ENCODE assay signal across 19 mouse cellular contexts in the genomic region with DNA sequence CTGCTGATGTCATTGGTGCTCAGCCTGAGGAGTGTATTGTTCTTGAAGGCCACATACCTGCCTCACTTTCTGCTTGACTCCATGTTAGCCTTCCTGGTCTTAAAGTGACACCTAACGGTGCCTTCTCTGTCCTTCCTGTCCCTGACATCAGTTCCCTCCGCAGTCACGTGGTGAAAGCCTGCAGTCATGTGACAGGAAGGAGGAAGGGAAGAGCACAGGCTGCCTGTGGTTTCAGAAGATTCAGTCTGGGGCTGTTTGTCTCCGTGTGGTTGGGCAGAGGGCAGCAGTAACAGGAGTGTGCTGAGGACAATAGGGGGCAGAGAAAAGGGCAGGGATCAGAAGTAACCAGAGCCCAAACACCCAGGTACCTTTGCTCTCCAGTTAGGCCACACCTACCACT.
DNase-seq lines count a peak whose midpoint lies in the region; ATAC-seq and TF ChIP-seq lines count a peak whose summit lies in the region.
"Had no signal": no experiment of that assay in that cellular context is flagged by ENCODE, and none has a peak within 500 bp of the region (broad histone marks: within the 10 kb centered on the region; RNA-seq: fewer than 3 reads in every experiment).

No protein-coding gene starts in this region.

- WGBS in kidney, postnatal 0 days, result 72% methylated on average over 4 of the region's 4 CpGs
- WGBS in intestine, embryonic 15.5 days, result 74% methylated on average over 4 of the region's 4 CpGs

- no peak overlapping the region for H3K9ac ChIP-seq in kidney, postnatal 0 days (ENCODE audit: low read depth, low read length)
- H3K9ac ChIP-seq in intestine, embryonic 15.5 days, result no peak overlapping the region
- H3K9ac ChIP-seq: limb, embryonic 15.5 days; liver, postnatal 0 days; midbrain, embryonic 12.5 days; stomach, embryonic 15.5 days had no signal

- no peak for TF ChIP-seq CTCF in kidney, postnatal 0 days (IDR thresholded peaks at IDR 0.05; ENCODE audit: low read depth)
- TF ChIP-seq CTCF in E14TG2a.4 (conservative IDR thresholded peaks at IDR 0.05; ENCODE audit: low read length), result no peak

- no peaks in the 10 kb centered on the region for H3K4me1 ChIP-seq in kidney, postnatal 0 days (replicated peaks; ENCODE audit: insufficient read depth, low read length)
- H3K4me1 ChIP-seq in E14TG2a.4 (replicated peaks; ENCODE audit: low read depth, low read length), result peaks cover 70% of the 10 kb centered on the region
- H3K4me1 ChIP-seq in intestine, embryonic 15.5 days (replicated peaks), result no peaks in the 10 kb centered on the region
- H3K4me1 ChIP-seq: limb, embryonic 15.5 days; midbrain, embryonic 12.5 days; stomach, embryonic 15.5 days had no signal

- no peak overlapping the region for H3K4me2 ChIP-seq in kidney, postnatal 0 days (ENCODE audit: low read length)
- no peak overlapping the region for H3K4me2 ChIP-seq in intestine, embryonic 15.5 days (replicated peaks)
- H3K4me2 ChIP-seq: limb, embryonic 15.5 days; midbrain, embryonic 12.5 days; stomach, embryonic 15.5 days had no signal

- peaks cover 4% of the 10 kb centered on the region; the same call in 1 of the 2 replicates for H3K36me3 ChIP-seq in kidney, postnatal 0 days (ENCODE audit: insufficient read depth, low read length)
- peaks cover 27% of the 10 kb centered on the region for H3K36me3 ChIP-seq in E14TG2a.4 (ENCODE audit: insufficient read depth, low read length)
- H3K36me3 ChIP-seq in intestine, embryonic 15.5 days, result no peaks in the 10 kb centered on the region
- H3K36me3 ChIP-seq: stomach, embryonic 15.5 days had no signal

- no peak for DNase-seq in kidney, postnatal 0 days (ENCODE audit: low spot score)
- DNase-seq in kidney, adult 18-20 months, result no peak
- DNase-seq in induced T-regulatory cell, adult 2 months (ENCODE audit: low read depth), result peak; percentile 38
- peak; percentile 11 for DNase-seq in thymus, postnatal 25 days
- no peak for DNase-seq in adrenal gland, postnatal 4 days (ENCODE audit: low spot score in 2 of 2)
- DNase-seq: cerebellum, adult 11 months; heart, postnatal 4 days; liver, postnatal 0 days; lung, postnatal 36 days; right cerebral cortex, adult 18-20 months had no signal

- no peaks in the 10 kb centered on the region for H3K27me3 ChIP-seq in kidney, postnatal 0 days (ENCODE audit: insufficient read depth, low read length)
- H3K27me3 ChIP-seq in E14TG2a.4 (ENCODE audit: insufficient read depth, low read length), result no peaks in the 10 kb centered on the region
- no peaks in the 10 kb centered on the region for H3K27me3 ChIP-seq in intestine, embryonic 15.5 days (replicated peaks)
- H3K27me3 ChIP-seq: limb, embryonic 15.5 days; midbrain, embryonic 12.5 days; stomach, embryonic 15.5 days had no signal

- no peak overlapping the region for H3K4me3 ChIP-seq in kidney, postnatal 0 days (replicated peaks; ENCODE audit: low read depth, low read length)
- peak overlapping the region; percentile 32; the same call in 1 of the 2 replicates for H3K4me3 ChIP-seq in E14TG2a.4 (replicated peaks; ENCODE audit: low read length)
- no peak overlapping the region for H3K4me3 ChIP-seq in intestine, embryonic 15.5 days (replicated peaks)
- H3K4me3 ChIP-seq: erythroblast, embryonic 14.5 days; limb, embryonic 15.5 days; midbrain, embryonic 12.5 days; myocyte; stomach, embryonic 15.5 days had no signal

- ATAC-seq in kidney, postnatal 0 days (replicated peaks; ENCODE audit: low FRiP score, low read depth), result 0 out of 2 replicates have a peak, but pooled peaks have one; percentile 33
- ATAC-seq in intestine, embryonic 15.5 days, result no peak
- ATAC-seq: forebrain, embryonic 16.5 days; hindbrain, embryonic 16.5 days; liver, postnatal 0 days had no signal

- H3K9me3 ChIP-seq in kidney, postnatal 0 days (replicated peaks; ENCODE audit: low read length), result no peaks in the 10 kb centered on the region
- no peaks in the 10 kb centered on the region for H3K9me3 ChIP-seq in E14TG2a.4 (ENCODE audit: low read length)
- H3K9me3 ChIP-seq in intestine, embryonic 15.5 days, result no peaks in the 10 kb centered on the region
- H3K9me3 ChIP-seq: limb, embryonic 15.5 days; midbrain, embryonic 12.5 days; stomach, embryonic 15.5 days had no signal

- H3K27ac ChIP-seq in kidney, postnatal 0 days, result no peak overlapping the region
- no peak overlapping the region for H3K27ac ChIP-seq in intestine, embryonic 15.5 days
- H3K27ac ChIP-seq: limb, embryonic 15.5 days; midbrain, embryonic 12.5 days; stomach, embryonic 15.5 days had no signal

Comparison
In these comparisons a context has a peak if more than half of its experiments do, and no peak if none do; other contexts are left out.
1. DNase-seq: peak in induced T-regulatory cell, adult 2 months (single experiment) and thymus, postnatal 25 days (single experiment); none in kidney, postnatal 0 days (single experiment), kidney, adult 18-20 months (single experiment) and adrenal gland, postnatal 4 days (0 of 2).